Mouse (Mus musculus): ENCODE results near the gene Synpr. TPM values are rescaled to one million over a fixed set of nuclear protein-coding genes. Genes with fewer than 3 reads are reported as not detected.

Synpr gene
- polyA plus RNA-seq, 1 experiment from 2014 or later, result 35.9 TPM

DNA sequence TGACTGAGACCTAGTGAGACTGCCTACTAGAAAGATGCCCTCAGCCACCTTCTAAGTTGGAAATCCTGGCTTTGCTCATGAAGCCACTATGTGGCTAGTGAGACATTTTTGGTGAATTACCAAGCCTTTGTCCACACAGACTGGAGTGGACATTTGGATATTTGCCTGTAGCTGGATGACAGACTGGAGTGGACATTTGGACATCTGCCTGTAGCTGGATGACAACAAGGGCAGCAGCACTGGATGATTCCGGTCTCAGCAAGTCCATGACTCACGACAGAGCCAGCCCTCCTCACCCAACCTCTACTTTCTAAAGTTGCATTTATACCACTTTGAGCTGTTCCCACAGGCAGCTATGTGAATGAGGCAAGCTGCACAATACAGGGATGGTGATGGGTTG, 73.5 kb downstream of the Synpr start:
- Histone ChIP-seq H3K4me3 (no peak overlapping the region), H3K27me3 (no peaks in the 10 kb centered on the region), H3K4me2 (no peak overlapping the region), H3K9me3 (no peaks in the 10 kb centered on the region), H3K4me1 (replicated peaks) (peaks cover 4% of the 10 kb centered on the region; the same call in 1 of the 2 replicates), H3K36me3 (no peaks in the 10 kb centered on the region), H3K9ac (no peak overlapping the region), H3K27ac (no peak overlapping the region)
- 70% methylated on average over 2 of the region's 2 CpGs for WGBS
- no peak for ATAC-seq (ENCODE audit: low FRiP score)

DNA sequence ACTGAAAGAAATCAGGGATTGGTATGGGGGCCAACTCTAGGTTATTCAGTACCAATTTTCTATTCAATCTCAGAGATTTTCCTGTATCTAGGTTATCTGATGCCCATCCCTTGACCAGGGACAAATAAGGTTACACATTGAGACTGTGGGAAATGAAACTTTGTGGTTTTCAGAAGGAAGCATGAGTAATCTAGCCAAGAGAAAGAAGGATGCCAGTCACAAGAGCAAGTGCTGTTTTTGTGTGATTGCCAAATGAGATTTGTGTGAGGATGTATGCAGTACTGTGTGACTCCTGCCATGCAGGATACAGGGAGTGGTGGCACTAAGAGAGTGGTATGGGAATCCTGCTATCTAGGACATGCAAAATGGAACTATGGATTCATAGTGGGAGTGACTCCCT, 76.6 kb downstream of the Synpr start:
- H3K9me3 ChIP-seq, result no peaks in the 10 kb centered on the region
- no peaks in the 10 kb centered on the region for H3K27me3 ChIP-seq
- no peak overlapping the region for H3K9ac ChIP-seq
- H3K4me3 ChIP-seq, result no peak overlapping the region
- no peak overlapping the region for H3K4me2 ChIP-seq
- H3K36me3 ChIP-seq, result no peaks in the 10 kb centered on the region
- H3K27ac ChIP-seq, result no peak overlapping the region
- ATAC-seq (ENCODE audit: low FRiP score), result no peak
- H3K4me1 ChIP-seq (replicated peaks), result 0 out of 2 replicates have a peak, but pooled peaks cover 4% of the 10 kb centered on the region

DNA sequence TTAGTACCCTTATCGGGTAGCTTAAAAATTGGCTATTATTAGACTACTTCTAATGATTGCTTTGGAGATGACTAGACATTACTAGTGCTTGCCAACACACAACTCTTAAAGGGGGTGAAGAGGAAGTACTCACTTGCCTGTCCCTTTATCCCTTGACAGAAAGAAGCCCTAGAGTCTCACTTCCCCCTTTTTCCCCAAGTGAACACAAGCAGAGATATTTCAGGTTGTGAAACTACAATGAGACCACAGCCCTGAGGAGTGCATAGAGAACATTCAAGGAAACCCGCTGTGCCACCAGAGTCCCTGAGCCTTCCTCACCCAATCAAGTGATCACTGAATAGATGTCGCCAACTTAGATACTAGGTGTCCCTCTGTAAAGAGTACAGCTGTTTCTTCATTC, 77.1 kb downstream of the Synpr start:
- Histone ChIP-seq H3K4me2 (no peak overlapping the region), H3K4me1 (replicated peaks) (0 out of 2 replicates have a peak, but pooled peaks cover 4% of the 10 kb centered on the region), H3K27ac (no peak overlapping the region), H3K27me3 (no peaks in the 10 kb centered on the region), H3K36me3 (no peaks in the 10 kb centered on the region), H3K4me3 (no peak overlapping the region), H3K9ac (no peak overlapping the region), H3K9me3 (no peaks in the 10 kb centered on the region)
- 95% methylated on average over 3 of the region's 3 CpGs for WGBS
- ATAC-seq (ENCODE audit: low FRiP score), result no peak

DNA sequence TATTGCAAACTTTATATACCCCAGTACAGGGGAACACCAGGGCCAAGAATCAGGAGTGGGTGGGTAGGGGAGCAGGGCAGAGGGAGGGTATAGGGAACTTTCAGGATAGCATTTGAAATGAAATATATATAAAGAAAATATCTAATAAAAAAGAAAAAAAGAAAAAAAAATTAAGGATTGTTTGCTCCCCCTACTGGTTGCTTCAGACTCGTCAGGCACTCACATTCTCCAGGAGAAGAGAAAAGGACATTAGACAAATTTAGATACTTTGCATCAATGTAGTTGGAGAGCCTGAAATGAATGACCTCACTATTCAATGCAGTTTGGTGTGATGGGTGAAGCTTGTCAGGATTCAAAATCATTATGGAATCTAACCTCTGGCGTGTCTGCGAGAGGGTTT, 83.7 kb downstream of the Synpr start:
- Histone ChIP-seq H3K9ac (no peak overlapping the region), H3K4me3 (no peak overlapping the region), H3K4me2 (no peak overlapping the region), H3K9me3 (no peaks in the 10 kb centered on the region), H3K27ac (no peak overlapping the region), H3K36me3 (no peaks in the 10 kb centered on the region), H3K27me3 (no peaks in the 10 kb centered on the region), H3K4me1 (replicated peaks) (no peaks in the 10 kb centered on the region)
- 77% methylated on average over 3 of the region's 3 CpGs for WGBS
- no peak for ATAC-seq (ENCODE audit: low FRiP score)

DNA sequence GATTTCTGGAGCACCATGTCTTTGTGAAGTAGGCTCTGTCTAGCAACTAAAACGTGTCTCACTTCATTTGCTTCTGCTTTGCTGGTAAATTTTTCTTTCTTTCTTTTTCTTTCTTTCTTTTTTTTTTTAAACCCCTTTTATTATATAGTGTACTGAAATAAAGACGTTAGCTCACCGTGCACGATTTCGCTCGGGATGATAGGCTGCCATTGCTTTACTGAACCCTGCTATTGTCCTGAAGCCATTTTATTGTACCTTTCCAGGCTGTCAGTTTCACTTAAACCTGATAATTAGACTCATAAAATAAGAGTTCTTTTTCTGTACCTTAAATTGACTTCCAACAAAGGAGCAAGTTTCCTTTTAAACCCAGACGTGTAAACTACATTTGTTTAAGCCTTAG, 104.5 kb downstream of the Synpr start:
- H3K27me3 ChIP-seq, result no peaks in the 10 kb centered on the region
- no peak for ATAC-seq (ENCODE audit: low FRiP score)
- H3K4me2 ChIP-seq, result no peak overlapping the region
- no peak overlapping the region for H3K27ac ChIP-seq
- no peaks in the 10 kb centered on the region for H3K9me3 ChIP-seq
- H3K36me3 ChIP-seq, result no peaks in the 10 kb centered on the region
- no peak overlapping the region for H3K9ac ChIP-seq
- 61% methylated on average over 7 of the region's 7 CpGs for WGBS
- no peak overlapping the region for H3K4me3 ChIP-seq
- H3K4me1 ChIP-seq (replicated peaks), result no peaks in the 10 kb centered on the region

DNA sequence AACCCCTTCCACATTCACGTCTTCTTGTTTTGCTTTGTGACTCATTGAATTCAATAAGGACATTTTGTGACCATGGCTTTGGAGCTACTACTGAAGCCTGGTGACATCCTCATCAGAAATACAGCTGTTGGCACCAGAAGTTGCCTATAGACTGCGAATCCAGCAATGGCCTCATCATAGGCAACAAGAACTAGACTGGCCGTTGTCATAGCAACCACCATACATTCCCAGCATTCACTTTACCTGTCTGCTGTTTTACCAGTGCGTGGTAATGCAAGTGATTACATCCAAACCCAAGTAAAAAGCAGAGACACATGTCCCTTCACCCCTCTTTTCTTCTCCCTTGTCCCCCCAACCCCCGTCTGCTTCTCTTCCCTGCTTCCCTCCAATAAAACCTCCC, 105.4 kb downstream of the Synpr start:
- Histone ChIP-seq H3K4me3 (no peak overlapping the region), H3K27ac (no peak overlapping the region), H3K9me3 (no peaks in the 10 kb centered on the region), H3K4me2 (no peak overlapping the region), H3K36me3 (no peaks in the 10 kb centered on the region), H3K4me1 (replicated peaks) (no peaks in the 10 kb centered on the region), H3K27me3 (no peaks in the 10 kb centered on the region), H3K9ac (no peak overlapping the region)
- 82% methylated on average over 5 of the region's 5 CpGs for WGBS
- ATAC-seq (ENCODE audit: low FRiP score), result no peak

DNA sequence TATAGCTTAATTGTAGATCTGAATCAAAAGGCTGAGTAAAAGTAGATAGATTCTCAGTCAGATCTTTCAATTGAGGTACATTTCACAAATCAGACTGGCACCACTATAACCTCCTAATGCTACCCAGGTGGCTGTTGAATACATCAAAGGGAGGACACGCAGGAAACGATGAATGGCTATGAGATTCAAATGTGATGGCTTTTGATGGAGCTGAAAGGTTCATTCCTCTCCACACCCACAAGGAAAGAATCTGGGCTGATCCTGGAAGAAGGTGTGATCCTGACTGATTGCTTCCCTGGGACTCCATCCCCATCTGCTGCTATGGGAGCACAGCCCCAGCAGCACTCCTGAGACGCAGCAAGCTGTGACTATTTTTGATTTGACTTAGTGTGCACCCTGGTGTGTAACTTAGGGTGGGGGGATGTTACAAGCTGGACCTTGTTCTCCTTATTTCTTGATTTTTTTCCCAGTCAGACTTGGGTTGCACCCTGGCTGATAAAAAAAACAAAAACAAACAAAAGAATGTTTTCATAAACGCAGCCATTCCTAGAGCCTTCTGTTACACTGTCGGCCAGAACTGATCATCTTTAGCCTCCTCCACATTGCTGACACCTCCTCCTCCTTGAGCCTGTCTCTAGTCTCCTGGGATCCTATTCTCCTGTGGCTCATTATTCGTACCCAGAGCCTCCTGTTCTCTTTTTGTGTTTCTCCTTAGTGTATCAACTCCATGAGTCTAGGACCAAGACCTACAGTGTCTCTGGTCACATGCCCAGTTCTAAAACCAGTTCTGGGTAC, 114.8 kb downstream of the Synpr start:
- no peaks in the 10 kb centered on the region for H3K9me3 ChIP-seq
- H3K4me3 ChIP-seq, result no peak overlapping the region
- WGBS, result 50% methylated on average over 6 of the region's 6 CpGs
- H3K9ac ChIP-seq, result no peak overlapping the region
- H3K36me3 ChIP-seq, result no peaks in the 10 kb centered on the region
- H3K4me1 ChIP-seq (replicated peaks), result no peaks in the 10 kb centered on the region
- ATAC-seq (ENCODE audit: low FRiP score), result no peak
- H3K27ac ChIP-seq, result no peak overlapping the region
- no peaks in the 10 kb centered on the region for H3K27me3 ChIP-seq
- H3K4me2 ChIP-seq, result no peak overlapping the region

DNA sequence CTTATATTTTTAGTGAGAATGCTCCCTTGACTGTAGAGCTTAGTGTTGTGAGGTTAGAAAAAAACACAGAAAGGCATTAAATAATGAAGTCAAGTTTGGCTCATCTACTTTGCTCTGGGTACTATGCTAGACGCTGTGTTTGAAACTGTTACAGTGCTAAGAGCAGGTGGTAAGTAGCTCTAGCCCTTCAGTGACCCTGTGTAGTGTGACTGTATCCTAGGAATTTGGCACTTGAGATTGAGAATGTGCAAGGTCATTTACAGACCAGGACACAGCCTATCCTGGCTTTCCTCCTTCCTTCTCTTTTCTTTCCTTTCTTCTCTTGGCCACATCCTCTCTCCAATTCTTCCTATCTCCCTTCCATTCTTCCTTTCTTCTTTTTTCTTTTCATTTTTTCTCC, 127.1 kb downstream of the Synpr start:
- Histone ChIP-seq H3K4me1 (replicated peaks) (no peaks in the 10 kb centered on the region), H3K9me3 (no peaks in the 10 kb centered on the region), H3K27me3 (no peaks in the 10 kb centered on the region), H3K27ac (no peak overlapping the region), H3K9ac (no peak overlapping the region), H3K36me3 (no peaks in the 10 kb centered on the region), H3K4me2 (no peak overlapping the region), H3K4me3 (no peak overlapping the region)
- ATAC-seq (ENCODE audit: low FRiP score), result no peak
- whole genome bisulfite sequencing, result 83% methylated on average over 1 of the region's 1 CpGs

DNA sequence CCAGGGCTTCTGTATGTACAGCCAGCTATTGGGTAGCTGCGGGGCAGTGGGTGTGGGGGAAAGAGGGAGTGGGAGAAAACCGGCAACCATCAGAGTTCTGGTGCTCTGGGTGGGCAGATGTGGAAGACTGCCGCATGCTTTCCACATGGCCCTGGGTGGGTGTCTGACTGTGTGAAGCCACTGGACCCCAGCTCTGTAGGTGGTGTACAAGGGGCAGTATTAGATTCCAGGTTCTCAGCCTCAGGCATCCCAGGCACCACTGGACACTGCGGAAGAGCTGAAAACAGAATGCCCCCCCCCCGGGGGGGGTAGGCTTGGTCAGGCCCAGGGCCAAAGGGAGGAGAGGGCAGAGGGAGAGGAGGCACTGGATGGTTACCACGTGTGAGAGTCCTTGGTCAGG, 156.1 kb downstream of the Synpr start:
- Histone ChIP-seq H3K27me3 (no peaks in the 10 kb centered on the region), H3K27ac (no peak overlapping the region), H3K4me3 (no peak overlapping the region), H3K4me2 (no peak overlapping the region), H3K36me3 (no peaks in the 10 kb centered on the region), H3K4me1 (replicated peaks) (no peaks in the 10 kb centered on the region), H3K9me3 (no peaks in the 10 kb centered on the region), H3K9ac (no peak overlapping the region)
- ATAC-seq (ENCODE audit: low FRiP score), result no peak
- 84% methylated on average over 6 of the region's 6 CpGs for WGBS

DNA sequence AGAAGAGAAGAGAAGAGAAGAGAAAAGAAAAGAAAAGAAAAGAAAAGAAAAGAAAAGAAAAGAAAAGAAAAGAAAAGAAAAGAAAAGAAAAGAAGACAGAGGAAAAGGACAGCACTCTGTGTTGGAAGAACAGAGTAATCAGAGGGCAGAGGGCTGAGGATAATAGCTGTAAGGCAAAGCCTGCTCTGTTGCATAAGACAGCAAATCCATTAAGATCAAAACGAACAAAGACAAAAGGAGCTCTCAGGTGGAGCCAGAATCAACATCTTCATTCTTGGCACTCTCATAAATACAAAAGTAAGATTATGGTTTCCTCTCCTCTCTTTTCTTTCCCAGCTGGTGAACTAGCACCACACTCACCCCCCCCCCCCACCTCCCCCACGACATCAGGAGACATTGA, 160.3 kb downstream of the Synpr start:
- H3K9ac ChIP-seq, result no peak overlapping the region
- no peaks in the 10 kb centered on the region for H3K9me3 ChIP-seq
- ATAC-seq (ENCODE audit: low FRiP score), result no peak

DNA sequence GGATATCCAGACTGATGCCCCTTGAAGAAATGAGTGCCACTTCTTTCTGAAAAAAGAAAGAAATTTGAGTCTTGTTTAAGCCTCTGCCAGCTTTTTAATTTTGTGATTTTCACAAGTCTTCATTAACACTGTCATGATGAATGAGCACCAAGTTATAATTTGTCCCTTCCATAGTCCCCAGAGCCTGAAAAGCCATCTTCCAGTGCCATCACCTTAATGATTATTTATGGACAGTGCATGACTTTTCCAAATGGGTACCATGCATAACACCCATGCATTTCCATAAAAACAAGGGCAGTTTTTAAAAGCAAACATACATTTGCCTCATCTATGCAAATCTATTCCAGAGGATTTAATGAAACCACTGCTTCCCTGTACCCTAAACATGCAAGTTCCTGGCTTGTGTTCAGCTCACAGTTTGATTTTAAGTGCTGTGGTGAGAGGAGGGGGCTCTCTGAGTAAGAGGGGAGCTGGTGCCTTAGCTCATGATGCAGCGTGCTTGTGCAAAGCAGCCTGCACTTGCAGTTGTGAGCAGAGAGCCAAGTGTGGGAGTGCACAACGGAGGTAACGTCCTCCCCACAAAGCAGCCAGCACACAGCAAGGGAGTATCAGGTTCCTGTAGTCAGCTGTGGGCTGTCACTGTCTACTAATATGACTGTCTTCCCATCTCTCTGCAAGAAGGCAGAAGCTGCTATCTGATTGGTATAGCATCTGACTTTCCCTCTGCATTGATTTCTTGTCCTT, 169.1 kb downstream of the Synpr start:
- Histone ChIP-seq H3K9me3 (no peaks in the 10 kb centered on the region), H3K36me3 (no peaks in the 10 kb centered on the region), H3K4me2 (peak overlapping the region; percentile 28), H3K4me1 (replicated peaks) (peaks cover 21% of the 10 kb centered on the region), H3K4me3 (peak overlapping the region; percentile 21), H3K9ac (peak overlapping the region; percentile 43; the same call in 1 of the 2 replicates), H3K27ac (peak overlapping the region; percentile 81), H3K27me3 (no peaks in the 10 kb centered on the region)
- 26% methylated on average over 3 of the region's 3 CpGs for WGBS
- ATAC-seq (ENCODE audit: low FRiP score), result peak; percentile 82

More for the DNA sequence above, 160.3 kb downstream of the Synpr start:
- WGBS, result 27% methylated on average over 2 of the region's 2 CpGs
- Histone ChIP-seq H3K4me3 (no peak overlapping the region), H3K4me2 (no peak overlapping the region), H3K36me3 (no peaks in the 10 kb centered on the region), H3K4me1 (replicated peaks) (no peaks in the 10 kb centered on the region), H3K27me3 (no peaks in the 10 kb centered on the region), H3K27ac (no peak overlapping the region)

DNA sequence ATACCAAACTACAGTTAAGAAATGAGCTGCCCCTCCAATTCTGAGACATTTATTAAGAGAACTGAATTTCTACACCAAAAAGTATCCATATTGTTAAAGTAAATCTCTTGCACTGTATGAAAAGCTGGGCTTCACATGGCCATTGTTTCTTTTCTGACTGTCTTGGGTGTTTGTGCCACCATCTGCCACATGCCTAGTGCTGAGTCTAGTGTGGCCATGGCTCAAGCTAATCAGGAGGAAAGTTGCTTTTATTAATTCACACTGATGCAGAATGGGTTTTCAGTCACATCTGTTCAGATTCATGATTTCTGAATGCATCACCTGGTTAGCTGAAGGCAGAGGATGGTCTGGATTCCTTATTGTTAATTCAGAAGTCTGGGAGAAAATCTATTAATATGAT, 170.4 kb downstream of the Synpr start:
- no peak overlapping the region for H3K27ac ChIP-seq
- no peak for ATAC-seq (ENCODE audit: low FRiP score)
- no peaks in the 10 kb centered on the region for H3K27me3 ChIP-seq
- H3K9me3 ChIP-seq, result no peaks in the 10 kb centered on the region
- H3K4me3 ChIP-seq, result no peak overlapping the region
- peak overlapping the region; percentile 25; the same call in 1 of the 2 replicates for H3K4me2 ChIP-seq
- peaks cover 21% of the 10 kb centered on the region for H3K4me1 ChIP-seq (replicated peaks)
- no peaks in the 10 kb centered on the region for H3K36me3 ChIP-seq
- no peak overlapping the region for H3K9ac ChIP-seq

DNA sequence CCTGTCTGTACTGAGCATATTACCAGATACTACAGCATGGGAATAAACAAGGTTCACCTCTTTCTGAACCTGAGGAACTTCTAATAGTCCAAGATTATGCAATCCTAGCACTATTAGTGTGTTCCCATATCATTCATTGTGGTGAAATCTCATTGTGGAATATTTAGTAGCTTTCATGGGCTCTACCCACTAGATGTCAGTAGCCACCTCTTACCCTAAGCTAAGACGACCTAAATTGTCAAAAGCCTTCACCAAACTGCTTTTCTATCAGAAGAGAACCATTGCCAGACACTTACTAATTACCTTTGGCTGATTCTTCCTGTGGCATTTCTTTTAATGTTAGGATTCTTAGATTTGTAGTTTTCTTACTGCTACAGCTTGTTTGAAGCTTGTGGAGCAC, 174.8 kb downstream of the Synpr start:
- no peak overlapping the region for H3K4me2 ChIP-seq
- WGBS, result 41% methylated on average over 1 of the region's 1 CpGs
- H3K4me3 ChIP-seq, result no peak overlapping the region
- no peaks in the 10 kb centered on the region for H3K36me3 ChIP-seq
- H3K27ac ChIP-seq, result no peak overlapping the region
- no peaks in the 10 kb centered on the region for H3K27me3 ChIP-seq
- H3K9ac ChIP-seq, result no peak overlapping the region
- no peaks in the 10 kb centered on the region for H3K9me3 ChIP-seq
- H3K4me1 ChIP-seq (replicated peaks), result peaks cover 9% of the 10 kb centered on the region; the same call in 1 of the 2 replicates
- no peak for ATAC-seq (ENCODE audit: low FRiP score)
